Mouse (Mus musculus) liver, embryonic 14.5 days (tissue): ENCODE measurements around the gene Strip2.

Source experiments
- CTCF ChIP-seq: IDR thresholded peaks from 2 replicates; pipeline ENCODE4 v1.5.1; 2016; ENCODE audit warnings: antibody characterized with exemption, low read depth, control low read depth
- EP300 ChIP-seq: IDR thresholded peaks from 2 replicates; pipeline ENCODE4 v1.6.1; 2016; ENCODE audit warnings: antibody characterized with exemption, low read depth

GRCm38 (mm10) chr6:29958669-29959068 lies 41.9 kb downstream of the Strip2 start:
- no peak for TF ChIP-seq EP300
- TF ChIP-seq CTCF, result no peak
